Mouse (Mus musculus) erythroblast, adult 5-6 weeks (primary cell): Measurements from ENCODE around the gene Plppr5. TPM values are rescaled to one million over a fixed set of nuclear protein-coding genes. Genes with fewer than 3 reads are reported as not detected.

Experiments used
- ATAC-seq: replicated peaks from 2 replicates; pipeline ENCODE4 v1.8.0; 2016; ENCODE audit warnings: moderate number of reproducible peaks, mild to moderate bottlenecking, moderate TSS enrichment, inconsistent platforms; ENCODE audit not compliant: poor library complexity, low FRiP score, severe bottlenecking
- total RNA-seq, 2 experiments: library from RNA; stranded (forward) in 1 of 2; stranded (reverse) in 1 of 2; fragments of 150-400 nt in 1 of 2; fragments of 200-764, 138-1000 nt in 1 of 2; gene quantifications; 2 replicates each; pipeline versions ENCODE4 v1.2.3 to v1.2.4; 2015 to 2017; ENCODE audit warnings: low replicate concordance in 2 of 2

The Plppr5 gene
- total RNA-seq, 2 experiments from 2014 or later, result not detected

GRCm38 (mm10) chr3:117686648-117687047 is 112.0 kb downstream of the Plppr5 start:
- no peak for ATAC-seq

DNA sequence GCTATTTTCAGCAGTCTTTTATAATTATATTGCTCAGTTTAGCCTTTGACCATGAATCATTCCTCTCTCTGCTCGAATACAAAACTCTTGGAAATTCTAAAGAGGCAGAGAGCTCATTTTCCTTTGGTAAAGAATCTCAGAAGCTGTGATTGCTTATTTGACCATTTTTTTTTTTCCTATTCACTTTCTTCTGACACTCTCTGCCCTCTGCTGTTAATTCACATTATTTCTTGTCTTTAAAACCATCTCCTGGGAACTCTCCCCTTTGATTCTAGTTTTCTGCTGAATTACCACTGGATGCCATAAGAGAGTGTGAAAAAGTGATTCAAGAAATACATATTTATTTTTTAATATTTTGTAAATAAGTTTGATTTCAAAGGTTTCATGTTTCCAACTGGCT is 120.1 kb downstream of the Plppr5 start:
- ATAC-seq, result no peak

DNA sequence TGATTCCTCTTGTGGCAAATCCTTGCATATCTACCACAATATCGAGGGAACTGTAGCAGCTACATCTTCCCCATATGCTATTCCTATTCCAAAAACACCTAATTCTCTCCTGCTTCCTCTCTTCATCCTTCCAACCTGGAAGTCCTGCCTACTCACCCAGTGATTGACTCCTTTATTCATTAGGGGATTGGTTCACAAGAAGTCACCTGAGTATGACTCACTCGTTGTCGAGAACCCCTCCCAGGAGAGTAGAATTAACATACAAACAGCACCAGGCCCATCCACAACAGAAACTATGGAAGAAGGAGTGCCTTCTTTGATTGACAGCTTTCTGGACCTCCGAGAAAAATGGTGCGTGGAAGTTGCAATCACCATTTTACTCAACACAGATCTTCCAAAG is 121.7 kb downstream of the Plppr5 start:
- ATAC-seq, result no peak

- no peak for ATAC-seq
Measured at GRCm38 (mm10) chr3:117708788-117709187, 134.2 kb downstream of the Plppr5 start.

- ATAC-seq, result no peak
Measured at GRCm38 (mm10) chr3:117716534-117717280, 142.1 kb downstream of the Plppr5 start.

- no peak for ATAC-seq
Measured at GRCm38 (mm10) chr3:117723390-117723789, 148.8 kb downstream of the Plppr5 start.

DNA sequence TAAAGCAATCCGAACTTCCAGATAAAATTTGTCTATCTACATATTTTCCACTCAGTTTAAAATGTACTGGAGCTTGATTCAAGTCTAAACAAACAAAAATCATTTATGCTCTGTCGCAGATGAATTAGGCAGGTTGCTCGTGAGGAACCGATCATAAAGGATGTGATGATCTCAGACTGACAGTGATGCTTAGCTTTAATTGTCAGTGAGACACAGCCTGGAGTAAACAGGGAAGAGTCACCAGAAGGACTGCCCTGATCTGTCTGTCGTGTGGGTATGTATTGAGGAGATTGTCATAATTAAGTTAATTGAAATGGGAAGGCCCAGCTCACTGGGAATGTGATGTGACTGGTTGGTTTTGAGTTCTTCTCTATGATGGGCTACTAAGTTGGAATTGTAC is 149.9 kb downstream of the Plppr5 start:
- ATAC-seq, result no peak

DNA sequence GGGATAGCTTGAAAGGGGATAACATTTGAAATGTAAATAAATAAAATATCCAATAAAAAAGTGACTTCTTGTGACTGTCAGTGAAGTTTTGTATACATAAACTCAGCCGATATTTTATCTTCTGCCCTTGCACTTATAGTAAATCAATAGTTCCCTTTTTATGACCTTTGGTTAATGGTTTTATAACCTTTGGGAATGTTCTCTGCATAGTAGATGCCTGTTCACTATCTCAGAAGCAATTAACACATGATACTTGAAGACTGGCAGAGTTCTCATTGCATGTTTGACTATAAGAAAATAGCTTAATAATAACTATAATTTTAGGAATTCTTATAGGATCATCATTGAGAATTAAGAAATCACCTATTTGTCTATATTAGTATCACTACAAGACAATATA is 150.9 kb downstream of the Plppr5 start:
- no peak for ATAC-seq

DNA sequence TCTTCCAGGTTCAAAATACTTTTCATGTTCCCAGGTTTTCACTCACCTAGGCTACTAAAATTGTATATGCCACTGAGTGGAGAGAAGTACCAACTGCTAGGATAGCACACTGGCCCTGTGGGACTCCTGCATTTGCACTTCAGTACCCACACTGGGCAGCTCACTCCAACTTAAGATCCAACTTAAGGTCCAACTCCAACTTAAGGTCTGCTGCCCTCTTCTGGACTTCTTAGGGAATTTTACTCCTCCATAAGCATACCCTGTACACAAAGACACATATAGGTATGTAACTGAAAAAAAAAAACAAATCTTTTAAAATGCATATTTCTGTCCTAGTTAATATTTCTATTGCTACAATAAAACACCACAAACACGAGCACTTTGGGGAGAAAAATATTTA is 153.5 kb downstream of the Plppr5 start:
- no peak for ATAC-seq

DNA sequence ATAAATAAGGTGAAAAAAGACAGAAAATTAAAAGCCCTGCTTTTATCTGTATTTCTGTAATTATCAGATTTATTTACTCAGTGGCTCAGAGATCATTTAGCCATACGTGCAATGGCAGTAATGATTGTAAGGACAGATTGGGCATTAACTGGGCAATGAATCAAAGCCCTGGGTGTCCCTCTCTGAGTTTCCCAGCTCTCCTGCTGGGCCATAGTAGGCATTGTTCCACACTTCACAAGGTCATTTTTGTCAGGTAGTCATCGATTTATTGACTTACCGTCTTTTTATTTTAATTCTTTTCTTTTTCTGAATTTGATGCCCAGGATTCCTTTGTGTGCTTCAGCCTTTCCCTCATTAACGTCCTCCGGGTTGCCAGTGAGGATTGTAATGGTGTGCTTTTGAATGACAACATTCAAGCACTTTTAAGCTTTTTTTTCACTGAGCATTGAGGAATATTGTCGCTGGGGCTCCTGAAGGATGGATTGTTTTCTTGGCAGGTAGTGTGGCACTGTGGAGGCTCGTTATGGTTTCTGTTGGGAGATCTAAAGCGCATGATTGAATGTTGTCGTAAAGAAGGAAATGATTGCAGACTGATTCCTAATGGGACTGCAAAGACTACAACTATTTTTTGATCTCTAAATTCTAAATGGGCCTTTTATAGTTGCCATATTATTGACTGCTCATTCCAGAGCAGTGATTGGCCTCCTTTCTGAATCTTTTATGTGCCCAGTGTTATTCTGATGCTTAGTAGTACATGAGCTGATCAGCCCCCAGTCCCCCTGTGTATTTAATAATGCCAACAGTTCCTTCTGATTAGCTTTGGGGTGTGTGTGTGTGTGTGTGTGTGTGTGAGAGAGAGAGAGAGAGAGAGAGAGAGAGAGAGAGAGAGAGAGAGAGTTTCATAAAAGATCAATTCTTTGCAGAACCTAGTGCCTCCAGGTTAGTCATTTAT is 154.8 kb downstream of the Plppr5 start:
- no peak for ATAC-seq

GRCm38 (mm10) chr3:117731545-117731944 is 156.9 kb downstream of the Plppr5 start:
- no peak for ATAC-seq

- no peak for ATAC-seq
Measured at GRCm38 (mm10) chr3:117732661-117733060, 158.0 kb downstream of the Plppr5 start.

Other genes with a start within 250 kb of the Plppr5 start
- not detected in 2 replicates for gene Plppr4, start 214.0 kb upstream of the Plppr5 start, total RNA-seq (2015; ENCODE audit: low replicate concordance)
- not detected in 2 replicates for gene Plppr4, start 214.0 kb upstream of the Plppr5 start, total RNA-seq (2017; ENCODE audit: low replicate concordance)